Mouse (Mus musculus) thymus, adult 2 months (tissue): ENCODE results near the gene Slc34a1. TPM values are rescaled to one million over a fixed set of nuclear protein-coding genes. Genes with fewer than 3 reads are reported as not detected.
A peak's percentile ranks its signal among the peaks of the same experiment; 100 is the strongest.
"Not testable (repeated sequence)": the region's sequence is repeated elsewhere in the genome, so short reads cannot be mapped to it uniquely, and the experiment has no call there.

ENCODE experiments used
- DNase-seq: peaks from one replicate; pipeline ENCODE4 v3.0.0; 2021
- H3K27ac ChIP-seq: fragments of 200-500 bp; 2 replicates; pipeline ENCODE4 v1.5.1; 2012; ENCODE audit warnings: low read length, control low read depth; ENCODE audit not compliant: control insufficient read depth, insufficient read depth
- H3K27me3 ChIP-seq: fragments of 200-500 bp; 2 replicates; pipeline ENCODE4 v1.6.1; 2012; ENCODE audit warnings: mild to moderate bottlenecking, low read length, moderate library complexity, mixed read lengths; ENCODE audit not compliant: control insufficient read depth, insufficient read depth
- H3K36me3 ChIP-seq: fragments of 200-500 bp; 2 replicates; pipeline ENCODE4 v1.6.1; 2012; ENCODE audit warnings: mild to moderate bottlenecking, low read length, moderate library complexity; ENCODE audit not compliant: control insufficient read depth, insufficient read depth
- H3K4me1 ChIP-seq: fragments of 200-500 bp; replicated peaks from 2 replicates; pipeline ENCODE4 v1.6.1; 2012; ENCODE audit warnings: low read length; ENCODE audit not compliant: control insufficient read depth, insufficient read depth
- H3K4me3 ChIP-seq: fragments of 200-500 bp; 2 replicates; pipeline ENCODE4 v1.5.1; 2012; ENCODE audit warnings: mild to moderate bottlenecking, low read length, control low read depth, moderate library complexity; ENCODE audit not compliant: control insufficient read depth, insufficient read depth
- CTCF ChIP-seq: fragments of 200-500 bp; IDR thresholded peaks from 2 replicates; pipeline ENCODE4 v1.5.1; 2012; ENCODE audit warnings: mild to moderate bottlenecking, control low read depth, low read length, moderate library complexity, borderline replicate concordance; ENCODE audit not compliant: control insufficient read depth, poor library complexity, insufficient read depth; ENCODE audit errors: extremely low read depth
- POLR2A ChIP-seq: fragments of 200-500 bp; IDR thresholded peaks from 2 replicates; pipeline ENCODE4 v1.6.1; 2012; ENCODE audit warnings: mild to moderate bottlenecking, low read length, control low read depth, moderate library complexity; ENCODE audit not compliant: control insufficient read depth, poor library complexity, insufficient read depth; ENCODE audit errors: extremely low read depth
- WGBS: fragments of 180-500 bp; shearing (Covaris S2); methylation state at CpG from one replicate; pipeline ENCODE4 v1.1.7; 2018; 5-methylcytosine and 5-hydroxymethylcytosine counted together
- polyA plus RNA-seq: library from polyadenylated mRNA; depleted of rRNA; stranded (reverse); fragments of >200 nt; gene quantifications from 2 replicates; pipeline ENCODE4 v1.2.3, GENCODE M21; 2012

Slc34a1 gene
- polyA plus RNA-seq, 1 experiment = 6.0 TPM

DNA sequence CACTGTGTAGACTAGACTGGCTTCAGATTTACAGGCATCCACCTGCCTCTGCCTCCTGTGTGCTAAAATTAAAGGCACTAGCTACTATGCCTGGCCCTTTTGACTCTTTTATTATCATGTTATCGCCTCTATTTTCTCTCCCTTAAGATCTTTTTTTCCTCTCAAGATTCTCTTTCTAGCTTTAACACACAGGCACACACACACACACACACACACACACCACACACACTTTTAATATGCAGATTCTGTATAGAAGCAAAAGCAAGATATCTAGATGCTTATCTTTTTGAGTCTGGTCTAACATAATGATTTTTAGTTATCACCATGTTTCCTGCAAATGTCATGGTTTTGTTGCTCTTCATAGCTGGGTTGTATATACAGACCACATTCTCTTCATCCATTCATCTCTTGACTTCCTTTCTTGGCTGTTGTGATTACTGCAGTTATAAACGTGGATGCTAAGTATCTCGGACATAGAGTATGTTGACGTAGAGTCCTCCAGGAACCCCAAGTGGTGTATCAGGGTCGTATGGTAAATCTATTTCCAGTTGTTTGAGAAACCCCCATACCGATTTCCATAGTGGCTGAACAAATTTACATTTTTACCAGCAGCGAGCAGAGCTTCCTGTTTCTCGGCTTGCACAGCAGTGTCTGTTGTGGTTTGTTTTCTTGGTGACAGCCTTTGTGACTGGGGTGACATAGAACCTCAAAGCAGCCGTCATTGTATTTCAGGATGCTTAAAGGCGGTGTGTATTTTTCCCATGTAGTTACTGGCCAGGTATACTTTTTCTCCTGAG lies 34.1 kb downstream of the Slc34a1 start:
- H3K4me1 ChIP-seq = peaks cover 26% of the 10 kb centered on the region
- WGBS = 6% methylated on average over 10 of the region's 10 CpGs
- TF ChIP-seq CTCF (no peak), POLR2A (no peak)

DNA sequence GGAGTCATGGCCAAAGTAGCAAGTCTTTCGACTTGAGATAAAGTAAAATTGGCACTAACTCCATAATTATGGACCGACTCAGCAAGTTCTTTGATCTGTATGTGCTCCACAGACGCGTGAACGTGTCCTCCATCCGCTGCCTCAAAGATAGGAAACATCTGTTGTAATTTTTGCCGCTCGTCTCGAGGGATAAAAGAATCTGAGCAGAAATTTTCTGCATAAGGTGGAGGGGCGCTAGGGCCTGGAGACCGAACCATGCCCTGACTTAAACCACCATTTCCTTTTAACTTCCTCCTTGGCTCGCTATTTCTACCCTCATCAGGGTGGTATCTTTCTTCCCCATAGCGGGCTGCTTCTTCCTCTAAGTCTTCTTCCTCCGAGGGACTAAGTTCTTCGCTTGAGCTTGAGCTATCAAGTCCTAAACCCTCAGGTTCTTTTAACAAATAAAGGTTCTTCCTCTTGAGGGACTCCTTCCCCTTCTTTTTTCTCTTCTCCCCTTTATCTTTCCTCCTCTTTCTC lies 39.2 kb downstream of the Slc34a1 start:
- not testable (repeated sequence) for H3K27me3 ChIP-seq, H3K36me3 ChIP-seq, H3K4me3 ChIP-seq, H3K27ac ChIP-seq, DNase-seq
- WGBS = 19% methylated on average over 15 of the region's 15 CpGs
- peaks cover 12% of the 10 kb centered on the region for H3K4me1 ChIP-seq

More for the DNA sequence above, 34.1 kb downstream of the Slc34a1 start:
- Histone ChIP-seq H3K36me3 (no peaks in the 10 kb centered on the region), H3K27me3 (no peaks in the 10 kb centered on the region), H3K4me3 (no peak overlapping the region), H3K27ac (peak overlapping the region; percentile 65)
- DNase-seq = peak; percentile 72

DNA sequence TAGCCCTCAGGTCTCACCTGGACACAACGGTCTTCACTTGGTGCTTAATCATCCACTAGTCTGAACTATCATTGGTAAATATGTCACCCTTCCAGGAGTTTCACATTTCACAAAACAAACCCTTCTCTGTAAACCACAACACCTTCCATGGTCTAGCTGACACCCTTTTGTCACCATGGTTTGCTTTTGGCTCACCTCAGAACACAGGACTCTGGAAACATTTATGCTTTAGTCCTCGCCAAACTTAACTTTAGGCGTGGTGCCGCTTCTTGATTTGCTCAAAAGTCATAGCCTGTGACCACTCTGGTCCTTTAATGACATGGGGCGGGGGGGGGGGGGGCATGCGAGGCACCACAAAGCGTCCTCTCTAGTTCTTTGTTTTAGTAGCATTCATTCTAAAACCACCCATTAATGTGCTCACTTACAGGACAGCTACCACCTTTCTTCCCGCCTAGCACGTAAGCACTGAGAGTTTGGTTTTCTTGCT lies 45.9 kb downstream of the Slc34a1 start:
- Histone ChIP-seq H3K27me3 (no peaks in the 10 kb centered on the region), H3K4me1 (peaks cover 37% of the 10 kb centered on the region), H3K36me3 (no peaks in the 10 kb centered on the region), H3K27ac (peak overlapping the region; percentile 95), H3K4me3 (no peak overlapping the region)
- 13% methylated on average over 9 of the region's 9 CpGs for WGBS
- no peak for TF ChIP-seq POLR2A
- no peak for TF ChIP-seq CTCF
- no peak for DNase-seq

DNA sequence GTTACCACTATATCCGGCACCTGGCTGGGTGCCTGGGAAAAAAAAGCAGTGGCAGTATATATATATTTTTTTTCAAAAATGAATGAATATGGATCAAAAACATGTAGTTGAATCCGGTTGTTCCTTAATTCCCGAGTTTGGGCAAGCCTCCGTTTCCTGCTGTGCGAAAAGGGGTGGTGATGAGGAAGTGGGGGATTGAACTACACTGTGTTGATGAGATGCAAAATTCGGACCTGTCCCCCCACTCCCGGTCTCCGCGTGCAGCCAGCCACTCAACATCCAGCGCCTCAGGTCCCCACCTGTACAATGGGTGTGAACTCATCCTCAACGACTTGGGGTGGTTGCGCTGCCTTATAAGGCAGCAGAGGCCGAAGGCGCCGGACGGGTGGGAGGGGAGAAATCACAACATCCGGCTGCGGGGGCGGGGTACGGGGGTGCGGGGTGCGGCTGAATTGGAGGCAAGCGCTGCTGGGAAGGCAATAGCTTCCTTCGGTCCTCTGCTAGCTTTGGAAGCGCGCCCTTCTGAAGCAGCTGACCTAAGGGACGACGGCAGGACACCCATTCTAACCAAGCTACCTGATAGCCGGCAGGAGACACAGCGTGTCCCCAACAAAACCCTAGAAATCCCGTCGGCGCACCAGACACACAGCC lies 46.4 kb downstream of the Slc34a1 start:
- Histone ChIP-seq H3K27ac (peak overlapping the region; percentile 95), H3K27me3 (no peaks in the 10 kb centered on the region), H3K36me3 (no peaks in the 10 kb centered on the region), H3K4me3 (peak overlapping the region; percentile 53), H3K4me1 (peaks cover 43% of the 10 kb centered on the region)
- DNase-seq = peak; percentile 88
- TF ChIP-seq POLR2A (no peak), CTCF (no peak)
- WGBS = under 1% methylated on average over 31 of the region's 33 CpGs

DNA sequence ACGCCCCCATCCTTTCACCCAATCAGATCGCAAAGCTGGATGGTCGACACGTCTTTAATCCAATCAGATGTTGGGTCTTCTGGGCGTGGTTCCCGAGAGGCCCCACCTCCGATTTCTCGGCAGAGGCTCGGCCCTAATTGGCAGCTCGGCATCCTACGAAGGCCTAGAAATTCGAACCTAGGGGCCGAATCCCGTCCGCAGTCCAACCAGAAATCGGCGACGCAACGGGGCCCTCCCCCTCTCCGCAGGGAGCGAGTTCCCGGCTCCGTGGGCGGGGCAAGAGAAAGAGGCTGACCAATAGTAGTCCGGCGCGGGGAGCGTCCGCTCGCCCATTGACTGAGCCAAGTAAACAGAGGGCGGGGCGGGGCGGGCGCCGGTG lies 46.9 kb downstream of the Slc34a1 start, which contains the start of gene Grk6:
Gene Grk6 (plus strand): TSS at position 136 of the 379 bp plus-strand sequence.
- TF ChIP-seq POLR2A (no peak; the same call in 1 of the 2 replicates), CTCF (no peak)
- Histone ChIP-seq H3K4me3 (peak within 1 kb of the TSS; percentile 64), H3K36me3 (peaks cover under 1% of the 10 kb centered on the region), H3K4me1 (peaks cover 48% of the 10 kb centered on the region), H3K27ac (peak within 1 kb of the TSS; percentile 95), H3K27me3 (no peaks in the 10 kb centered on the region)
- WGBS = under 1% methylated on average over 35 of the region's 35 CpGs
- peak; percentile 98 for DNase-seq

DNA sequence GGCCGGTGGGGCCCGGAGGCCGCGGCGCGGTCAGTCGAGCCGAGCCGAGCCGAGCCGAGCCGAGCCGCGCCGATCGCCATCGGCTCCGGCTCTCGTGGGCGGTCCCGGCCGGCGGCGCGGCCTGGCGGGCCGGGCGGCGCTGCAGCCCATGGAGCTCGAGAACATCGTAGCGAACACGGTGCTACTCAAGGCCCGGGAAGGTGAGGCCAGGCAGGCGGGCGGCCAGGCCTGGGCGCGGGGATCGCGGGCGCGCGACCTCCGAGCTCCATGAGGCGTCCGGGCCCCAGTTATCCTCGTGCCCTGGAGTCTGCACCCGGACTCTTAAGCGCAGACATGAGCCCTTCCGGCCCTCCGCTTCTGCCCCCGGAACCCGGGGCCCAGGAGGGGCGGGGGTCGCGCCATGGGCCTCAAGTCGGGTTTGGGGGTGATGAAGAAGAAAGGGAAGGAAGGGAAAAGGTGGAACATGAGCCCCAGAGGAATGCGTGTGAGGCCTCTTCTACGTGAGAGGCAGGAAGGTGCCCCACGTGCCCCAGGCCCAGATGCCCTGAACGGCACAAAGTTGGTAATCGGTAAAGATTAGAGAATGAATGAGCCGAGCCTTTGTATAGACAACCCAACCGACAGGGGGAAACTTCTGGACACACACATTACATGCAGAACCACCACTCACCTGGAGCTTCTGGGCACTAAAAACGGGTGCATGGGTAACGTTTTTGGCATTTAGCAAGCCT lies 47.5 kb downstream of the Slc34a1 start:
- Histone ChIP-seq H3K27me3 (no peaks in the 10 kb centered on the region), H3K27ac (peak overlapping the region; percentile 52), H3K4me3 (peak overlapping the region; percentile 64), H3K4me1 (peaks cover 54% of the 10 kb centered on the region), H3K36me3 (peaks cover 7% of the 10 kb centered on the region)
- 3% methylated on average over 65 of the region's 66 CpGs for WGBS
- TF ChIP-seq CTCF (0 out of 2 replicates have a peak, but pooled peaks have one; percentile 35), POLR2A (no peak)
- peak; percentile 57 for DNase-seq
